Mouse (Mus musculus): Measurements from ENCODE around the gene Gabarap. TPM values are rescaled to one million over a fixed set of nuclear protein-coding genes. Genes with fewer than 3 reads are reported as not detected.

Gene Gabarap
- polyA plus RNA-seq, 1 experiment from 2014 or later: 280 TPM

DNA sequence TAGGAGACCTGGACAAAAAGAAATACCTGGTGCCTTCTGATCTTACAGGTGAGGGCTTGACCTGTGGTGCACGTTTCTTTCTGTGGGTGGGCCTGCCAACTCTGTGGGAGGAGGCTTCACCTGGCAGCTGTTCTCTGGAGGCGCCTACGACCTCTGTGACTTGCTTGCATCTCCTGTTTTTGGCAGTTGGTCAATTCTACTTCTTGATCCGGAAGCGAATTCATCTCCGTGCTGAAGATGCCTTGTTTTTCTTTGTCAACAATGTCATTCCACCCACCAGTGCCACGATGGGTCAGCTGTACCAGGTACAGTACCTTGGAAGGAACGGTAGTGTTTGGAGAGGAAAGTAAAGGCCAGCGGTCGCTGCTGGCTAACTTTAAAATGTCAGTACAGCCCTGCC is 1.5 kb downstream of the Gabarap start:
- Histone ChIP-seq H3K27me3 (ENCODE audit: control insufficient read depth, insufficient read depth, low read depth, low read length) (no peaks in the 10 kb centered on the region), H3K36me3 (ENCODE audit: control insufficient read depth, insufficient read depth) (peaks cover 28% of the 10 kb centered on the region), H3K4me3 (ENCODE audit: low read depth, low read length) (peak overlapping the region; percentile 79), H3K4me2 (ENCODE audit: low read depth, low read length) (peak overlapping the region; percentile 97), H3K4me1 (ENCODE audit: control insufficient read depth, low read depth, low read length) (peaks cover 30% of the 10 kb centered on the region), H3K9ac (ENCODE audit: low read depth, low read length) (peak overlapping the region; percentile 88), H3K9me3 (replicated peaks; ENCODE audit: control insufficient read depth, low read length) (no peaks in the 10 kb centered on the region), H3K27ac (ENCODE audit: low read length) (peak overlapping the region; percentile 12)
- ATAC-seq (ENCODE audit: low read depth): no peak
- WGBS (ENCODE audit: insufficient replicate concordance): 72% methylated on average over 10 of the region's 10 CpGs

DNA sequence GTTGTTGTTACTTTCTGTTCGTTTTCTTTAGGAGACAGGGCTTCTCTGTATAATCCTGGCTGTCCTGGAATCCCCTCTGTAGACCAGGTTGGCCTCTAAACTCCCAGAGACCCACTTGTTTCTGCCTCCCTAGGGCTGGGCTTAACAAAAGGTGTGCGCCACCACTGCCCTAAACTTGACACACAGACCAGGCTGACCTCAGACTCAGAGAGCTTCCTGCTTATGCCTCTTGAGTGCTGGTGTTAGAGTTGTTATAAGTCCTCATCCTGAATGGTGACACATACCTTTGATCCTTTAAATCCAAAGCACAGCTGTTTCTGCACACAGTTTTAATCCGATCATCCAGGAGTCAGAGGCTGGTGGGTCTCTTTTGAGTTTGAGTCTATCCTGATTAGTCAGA is 2.0 kb downstream of the Gabarap start:
- WGBS (ENCODE audit: insufficient replicate concordance): 84% methylated on average over 3 of the region's 3 CpGs
- no peaks in the 10 kb centered on the region for H3K27me3 ChIP-seq (ENCODE audit: control insufficient read depth, insufficient read depth, low read depth, low read length)
- no peaks in the 10 kb centered on the region for H3K9me3 ChIP-seq (replicated peaks; ENCODE audit: control insufficient read depth, low read length)
- H3K36me3 ChIP-seq (ENCODE audit: control insufficient read depth, insufficient read depth): peaks cover 23% of the 10 kb centered on the region
- H3K4me2 ChIP-seq (ENCODE audit: low read depth, low read length): peak overlapping the region; percentile 97
- peaks cover 35% of the 10 kb centered on the region for H3K4me1 ChIP-seq (ENCODE audit: control insufficient read depth, low read depth, low read length)
- peak overlapping the region; percentile 79 for H3K4me3 ChIP-seq (ENCODE audit: low read depth, low read length)
- ATAC-seq (ENCODE audit: low read depth): no peak
- H3K27ac ChIP-seq (ENCODE audit: low read length): peak overlapping the region; percentile 12
- H3K9ac ChIP-seq (ENCODE audit: low read depth, low read length): peak overlapping the region; percentile 88

DNA sequence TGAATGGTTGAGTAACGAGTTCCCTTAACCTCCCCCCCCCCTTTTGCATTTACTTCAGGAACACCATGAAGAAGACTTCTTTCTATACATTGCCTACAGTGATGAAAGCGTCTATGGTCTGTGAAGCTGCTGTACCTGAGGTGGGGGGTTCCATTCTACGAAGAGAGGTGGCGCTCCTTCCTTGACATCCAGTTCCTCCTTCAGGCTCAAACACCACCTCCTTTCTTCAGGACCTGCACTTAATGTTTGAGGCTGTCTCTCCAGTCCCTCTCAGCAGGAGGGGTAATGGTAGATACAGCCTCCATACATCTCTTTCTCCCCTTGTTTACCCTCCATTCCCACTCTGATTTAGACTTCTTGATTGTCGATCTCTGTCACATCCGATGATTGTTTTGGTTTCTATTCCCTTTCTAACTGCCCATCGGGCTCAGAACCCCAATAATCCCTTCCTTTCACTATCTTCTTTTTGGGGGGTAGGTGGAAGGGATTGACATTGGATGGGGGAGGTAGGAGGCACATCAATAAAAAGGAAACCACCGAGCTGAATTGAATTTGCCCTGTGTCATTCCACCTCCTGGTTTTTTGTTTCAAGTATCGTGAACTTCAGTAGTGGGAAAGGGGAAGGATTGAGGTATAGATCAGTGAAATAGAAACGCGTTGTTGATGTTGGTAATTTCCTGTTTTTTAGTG is 3.6 kb downstream of the Gabarap start:
- ATAC-seq (ENCODE audit: low read depth): no peak
- Histone ChIP-seq H3K9ac (ENCODE audit: low read depth, low read length) (no peak overlapping the region), H3K4me1 (ENCODE audit: control insufficient read depth, low read depth, low read length) (peaks cover 45% of the 10 kb centered on the region), H3K27me3 (ENCODE audit: control insufficient read depth, insufficient read depth, low read depth, low read length) (no peaks in the 10 kb centered on the region), H3K27ac (ENCODE audit: low read length) (peak overlapping the region; percentile 5), H3K9me3 (replicated peaks; ENCODE audit: control insufficient read depth, low read length) (no peaks in the 10 kb centered on the region), H3K36me3 (ENCODE audit: control insufficient read depth, insufficient read depth) (peaks cover 29% of the 10 kb centered on the region), H3K4me3 (ENCODE audit: low read depth, low read length) (peak overlapping the region; percentile 98), H3K4me2 (ENCODE audit: low read depth, low read length) (peak overlapping the region; percentile 91)
- WGBS (ENCODE audit: insufficient replicate concordance): 83% methylated on average over 11 of the region's 11 CpGs

DNA sequence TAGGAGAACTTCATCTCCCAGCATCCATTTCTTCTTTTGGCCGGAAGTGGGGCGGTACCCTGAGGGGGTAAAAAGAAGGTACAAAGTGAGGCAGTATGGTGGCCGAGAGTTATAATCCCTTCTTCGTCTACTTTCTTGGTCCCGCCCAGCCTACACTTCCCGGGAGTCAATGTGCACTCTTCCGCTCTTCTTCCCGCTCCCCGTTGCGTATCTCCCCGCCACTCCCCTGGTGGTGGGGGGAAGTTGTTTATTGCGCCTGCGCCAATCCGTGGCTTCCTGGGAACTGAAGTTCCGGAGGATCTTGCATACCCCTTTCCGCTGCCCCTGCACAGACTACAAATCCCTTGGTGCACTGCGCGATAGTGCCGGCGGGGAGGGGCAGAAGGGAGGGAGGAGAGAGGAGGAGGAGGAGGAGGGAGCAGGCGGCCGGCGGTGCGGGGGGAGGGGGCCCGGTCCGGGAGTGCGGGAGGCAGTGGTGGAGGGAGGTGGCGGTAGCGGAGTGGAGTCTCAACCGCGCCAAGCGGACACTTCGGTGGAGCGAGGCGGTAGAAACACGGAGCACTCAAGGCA is 4.5 kb downstream of the Gabarap start, which contains the start of gene Phf23:
Phf23 (plus strand) TSS at position 387 of the 570 bp plus-strand sequence.
- Histone ChIP-seq H3K9me3 (replicated peaks; ENCODE audit: control insufficient read depth, low read length) (no peaks in the 10 kb centered on the region), H3K9ac (ENCODE audit: low read depth, low read length) (peak within 1 kb of the TSS; percentile 100), H3K4me3 (ENCODE audit: low read depth, low read length) (peak within 1 kb of the TSS; percentile 98), H3K4me2 (ENCODE audit: low read depth, low read length) (peak within 1 kb of the TSS; percentile 91), H3K4me1 (ENCODE audit: control insufficient read depth, low read depth, low read length) (peaks cover 49% of the 10 kb centered on the region), H3K27me3 (ENCODE audit: control insufficient read depth, insufficient read depth, low read depth, low read length) (no peaks in the 10 kb centered on the region), H3K27ac (ENCODE audit: low read length) (peak within 1 kb of the TSS; percentile 98), H3K36me3 (ENCODE audit: control insufficient read depth, insufficient read depth) (peaks cover 33% of the 10 kb centered on the region)
- peak; percentile 77 for ATAC-seq (ENCODE audit: low read depth)
- WGBS (ENCODE audit: insufficient replicate concordance): under 1% methylated on average over 36 of the region's 36 CpGs

DNA sequence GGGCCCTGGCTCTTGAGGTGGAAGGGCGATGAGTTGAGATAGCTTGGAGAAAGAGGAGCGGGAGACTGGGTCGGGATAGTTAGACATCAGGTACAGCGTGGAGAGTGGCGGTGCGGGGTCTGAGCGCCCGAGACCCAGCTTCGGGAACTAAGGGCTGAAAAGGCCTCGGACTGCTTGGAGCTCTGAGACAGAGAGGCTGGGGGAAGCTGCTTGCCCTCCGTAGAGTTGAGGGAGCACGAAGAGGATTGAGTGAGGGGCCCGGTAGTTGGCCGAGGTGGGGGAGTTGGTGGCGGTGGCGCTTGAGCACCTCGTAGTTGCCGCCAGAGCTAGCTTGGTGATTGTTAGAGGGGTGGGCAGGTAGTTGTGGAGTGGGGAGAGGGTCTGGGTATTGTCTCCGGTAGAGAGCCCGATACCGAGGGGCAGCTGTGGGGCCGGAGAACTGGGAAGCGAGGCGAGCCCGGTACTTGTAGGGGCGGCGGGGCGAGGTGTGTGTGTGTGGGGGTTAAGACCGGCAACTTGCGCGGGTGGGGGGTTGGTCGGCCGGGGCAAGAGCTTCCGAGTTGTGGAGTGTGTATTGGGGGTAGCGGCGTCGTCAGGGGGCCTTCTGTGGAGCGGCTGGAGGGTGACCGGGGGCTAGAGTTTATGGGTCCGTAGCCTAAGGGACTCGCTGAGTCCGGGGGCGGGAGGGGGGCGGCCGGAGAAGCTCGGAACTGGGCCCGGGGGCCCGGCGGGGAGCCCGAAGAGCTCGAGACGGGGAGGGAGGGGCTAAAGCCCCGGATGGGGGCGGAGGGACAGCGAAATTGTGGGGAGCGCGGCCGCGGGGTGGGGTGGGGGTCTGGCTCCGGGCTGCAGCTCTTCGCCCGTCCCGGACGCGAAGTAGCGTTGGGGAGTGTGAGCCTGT is 5.5 kb downstream of the Gabarap start:
- ATAC-seq (ENCODE audit: low read depth): peak; percentile 4
- Histone ChIP-seq H3K4me3 (ENCODE audit: low read depth, low read length) (peak overlapping the region; percentile 98), H3K36me3 (ENCODE audit: control insufficient read depth, insufficient read depth) (peaks cover 33% of the 10 kb centered on the region), H3K27ac (ENCODE audit: low read length) (peak overlapping the region; percentile 98), H3K27me3 (ENCODE audit: control insufficient read depth, insufficient read depth, low read depth, low read length) (no peaks in the 10 kb centered on the region), H3K9ac (ENCODE audit: low read depth, low read length) (peak overlapping the region; percentile 100), H3K9me3 (replicated peaks; ENCODE audit: control insufficient read depth, low read length) (no peaks in the 10 kb centered on the region), H3K4me1 (ENCODE audit: control insufficient read depth, low read depth, low read length) (peaks cover 50% of the 10 kb centered on the region), H3K4me2 (ENCODE audit: low read depth, low read length) (peak overlapping the region; percentile 91)
- under 1% methylated on average over 59 of the region's 66 CpGs for WGBS (ENCODE audit: insufficient replicate concordance)

DNA sequence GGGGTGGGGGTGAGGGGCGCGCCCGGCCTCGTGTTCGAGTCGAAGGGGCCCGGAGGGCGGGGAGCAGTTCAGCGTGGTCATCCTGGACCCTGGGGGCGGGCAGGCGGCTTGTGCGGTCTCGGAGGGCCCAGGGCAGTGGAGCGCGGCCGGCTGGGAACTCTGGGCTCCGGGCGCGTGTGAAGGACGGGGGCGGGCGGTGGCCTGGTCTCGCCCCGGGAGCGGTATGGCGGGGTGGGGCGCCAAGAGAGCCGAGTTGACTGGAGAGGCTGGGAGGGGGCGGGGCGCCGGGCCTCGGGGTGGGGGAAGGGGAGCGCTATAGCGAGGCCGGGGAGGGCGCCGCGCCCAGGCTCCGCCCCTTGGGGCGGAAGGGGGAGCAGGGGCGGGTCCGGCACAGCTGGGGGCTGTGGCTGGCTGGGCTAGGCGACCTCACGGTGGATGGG is 6.1 kb downstream of the Gabarap start:
- under 1% methylated on average over 32 of the region's 44 CpGs for WGBS (ENCODE audit: insufficient replicate concordance)
- Histone ChIP-seq H3K4me1 (ENCODE audit: control insufficient read depth, low read depth, low read length) (peaks cover 57% of the 10 kb centered on the region), H3K9ac (ENCODE audit: low read depth, low read length) (peak overlapping the region; percentile 100), H3K27ac (ENCODE audit: low read length) (peak overlapping the region; percentile 98), H3K4me3 (ENCODE audit: low read depth, low read length) (peak overlapping the region; percentile 98), H3K36me3 (ENCODE audit: control insufficient read depth, insufficient read depth) (peaks cover 33% of the 10 kb centered on the region), H3K27me3 (ENCODE audit: control insufficient read depth, insufficient read depth, low read depth, low read length) (no peaks in the 10 kb centered on the region), H3K9me3 (replicated peaks; ENCODE audit: control insufficient read depth, low read length) (no peaks in the 10 kb centered on the region), H3K4me2 (ENCODE audit: low read depth, low read length) (peak overlapping the region; percentile 91)
- peak; percentile 72 for ATAC-seq (ENCODE audit: low read depth)

DNA sequence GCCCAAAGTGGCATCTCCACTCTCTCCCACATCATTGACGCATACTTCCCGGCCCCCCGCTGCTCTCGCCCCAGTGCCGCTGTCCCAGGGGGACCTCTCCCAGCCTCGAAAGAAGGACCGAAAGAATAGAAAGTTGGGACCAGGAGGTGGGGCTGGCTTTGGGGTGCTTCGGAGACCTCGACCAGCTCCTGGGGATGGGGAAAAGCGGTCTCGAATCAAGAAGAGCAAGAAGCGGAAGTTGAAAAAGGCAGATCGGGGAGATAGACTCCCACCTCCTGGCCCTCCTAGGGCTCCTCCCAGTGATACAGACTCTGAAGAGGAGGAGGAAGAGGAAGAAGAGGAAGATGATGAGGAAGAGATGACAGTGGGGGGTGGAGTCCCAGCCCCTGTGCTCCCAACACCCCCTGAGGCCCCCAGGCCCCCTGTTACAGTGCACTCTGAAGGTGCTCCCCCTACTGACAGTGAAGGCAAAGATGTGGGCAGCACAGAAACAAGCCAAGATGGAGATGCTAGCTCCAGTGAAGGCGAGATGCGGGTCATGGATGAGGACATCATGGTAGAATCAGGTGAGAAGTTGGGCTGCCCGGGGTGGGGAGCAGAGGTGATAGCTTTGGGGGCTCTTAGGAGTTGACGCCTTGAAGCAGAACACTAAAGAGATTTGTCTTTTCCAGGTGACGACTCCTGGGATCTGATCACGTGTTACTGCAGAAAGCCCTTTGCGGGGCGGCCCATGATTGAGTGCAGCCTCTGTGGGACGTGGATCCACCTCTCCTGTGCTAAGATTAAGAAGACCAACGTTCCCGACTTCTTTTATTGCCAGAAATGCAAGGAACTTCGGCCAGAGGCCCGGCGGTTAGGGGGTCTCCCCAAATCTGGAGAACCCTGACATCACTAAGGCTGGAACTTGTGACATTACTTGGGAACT is 7.9 kb downstream of the Gabarap start:
- peaks cover 48% of the 10 kb centered on the region for H3K4me1 ChIP-seq (ENCODE audit: control insufficient read depth, low read depth, low read length)
- 78% methylated on average over 27 of the region's 27 CpGs for WGBS (ENCODE audit: insufficient replicate concordance)
- H3K9ac ChIP-seq (ENCODE audit: low read depth, low read length): no peak overlapping the region
- peak overlapping the region; percentile 3; the same call in 1 of the 2 replicates for H3K27ac ChIP-seq (ENCODE audit: low read length)
- H3K27me3 ChIP-seq (ENCODE audit: control insufficient read depth, insufficient read depth, low read depth, low read length): no peaks in the 10 kb centered on the region
- H3K9me3 ChIP-seq (replicated peaks; ENCODE audit: control insufficient read depth, low read length): no peaks in the 10 kb centered on the region
- peaks cover 29% of the 10 kb centered on the region for H3K36me3 ChIP-seq (ENCODE audit: control insufficient read depth, insufficient read depth)
- H3K4me3 ChIP-seq (ENCODE audit: low read depth, low read length): no peak overlapping the region
- ATAC-seq (ENCODE audit: low read depth): no peak
- H3K4me2 ChIP-seq (ENCODE audit: low read depth, low read length): no peak overlapping the region

DNA sequence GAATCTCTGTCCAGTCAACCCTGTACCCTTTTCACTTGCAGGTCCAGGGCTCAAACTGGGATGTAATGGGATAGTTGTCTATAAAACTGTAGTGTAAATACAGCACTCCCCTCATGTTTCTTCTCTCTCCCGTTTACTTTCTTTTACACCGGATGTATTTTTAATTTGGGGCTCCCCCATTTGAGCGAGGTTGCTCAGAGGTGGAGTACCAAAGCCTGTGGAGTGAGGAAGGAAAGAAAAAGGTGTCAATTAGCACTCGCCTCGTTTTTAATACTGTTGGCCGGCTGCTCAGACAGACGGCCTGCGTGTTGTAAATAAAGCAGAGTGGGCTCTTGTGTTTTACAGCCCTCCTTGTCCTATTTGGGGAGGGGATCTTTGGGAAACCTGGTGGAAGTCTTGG is 8.7 kb downstream of the Gabarap start:
- ATAC-seq (ENCODE audit: low read depth): no peak
- Histone ChIP-seq H3K4me3 (ENCODE audit: low read depth, low read length) (no peak overlapping the region), H3K27ac (ENCODE audit: low read length) (peak overlapping the region; percentile 3; the same call in 1 of the 2 replicates), H3K9ac (ENCODE audit: low read depth, low read length) (no peak overlapping the region), H3K9me3 (replicated peaks; ENCODE audit: control insufficient read depth, low read length) (no peaks in the 10 kb centered on the region), H3K4me1 (ENCODE audit: control insufficient read depth, low read depth, low read length) (peaks cover 42% of the 10 kb centered on the region), H3K36me3 (ENCODE audit: control insufficient read depth, insufficient read depth) (peaks cover 21% of the 10 kb centered on the region), H3K27me3 (ENCODE audit: control insufficient read depth, insufficient read depth, low read depth, low read length) (no peaks in the 10 kb centered on the region), H3K4me2 (ENCODE audit: low read depth, low read length) (no peak overlapping the region)
- WGBS (ENCODE audit: insufficient replicate concordance): 85% methylated on average over 8 of the region's 8 CpGs

Measured in liver, embryonic 16.5 days (tissue).